Mouse (Mus musculus): ENCODE data around the gene Wdr31. TPM values are rescaled to one million over a fixed set of nuclear protein-coding genes. Genes with fewer than 3 reads are reported as not detected.

Wdr31 gene
- polyA plus RNA-seq, 1 experiment = 1.0 TPM

DNA sequence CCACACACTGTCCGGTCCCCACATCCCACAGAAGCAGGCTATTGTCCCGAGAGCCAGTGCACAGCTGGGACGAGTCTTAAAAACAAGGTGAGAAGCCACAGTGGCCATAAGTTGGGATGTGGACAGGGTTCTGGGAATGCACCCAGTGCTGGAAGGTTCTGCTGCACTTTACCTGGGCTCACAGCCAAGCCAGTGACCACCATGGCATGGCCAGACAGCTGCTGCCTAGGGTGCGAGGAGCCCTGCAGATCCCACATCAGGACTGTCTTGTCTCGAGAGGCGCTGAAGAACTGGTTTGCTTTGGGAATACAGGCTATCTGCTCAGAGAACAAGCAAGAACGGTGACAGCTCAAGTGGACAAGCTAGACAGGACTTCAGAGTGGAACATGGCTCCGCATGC, 10.3 kb downstream of the Wdr31 start:
- no peak for TF ChIP-seq CTCF (IDR thresholded peaks at IDR 0.05; ENCODE audit: control insufficient read depth, insufficient read depth, low read length)
- TF ChIP-seq POLR2A (IDR thresholded peaks at IDR 0.05; ENCODE audit: borderline replicate concordance, control insufficient read depth, low read depth, low read length) = no peak
- no peak overlapping the region for H3K4me3 ChIP-seq (replicated peaks; ENCODE audit: control insufficient read depth, low read depth, low read length)
- no peaks in the 10 kb centered on the region for H3K4me1 ChIP-seq (ENCODE audit: control insufficient read depth, insufficient read depth, low read length)
- 84% methylated on average over 8 of the region's 8 CpGs for WGBS
- no peak overlapping the region for H3K27ac ChIP-seq (ENCODE audit: control insufficient read depth, insufficient read depth, low read depth, low read length, poor library complexity)

DNA sequence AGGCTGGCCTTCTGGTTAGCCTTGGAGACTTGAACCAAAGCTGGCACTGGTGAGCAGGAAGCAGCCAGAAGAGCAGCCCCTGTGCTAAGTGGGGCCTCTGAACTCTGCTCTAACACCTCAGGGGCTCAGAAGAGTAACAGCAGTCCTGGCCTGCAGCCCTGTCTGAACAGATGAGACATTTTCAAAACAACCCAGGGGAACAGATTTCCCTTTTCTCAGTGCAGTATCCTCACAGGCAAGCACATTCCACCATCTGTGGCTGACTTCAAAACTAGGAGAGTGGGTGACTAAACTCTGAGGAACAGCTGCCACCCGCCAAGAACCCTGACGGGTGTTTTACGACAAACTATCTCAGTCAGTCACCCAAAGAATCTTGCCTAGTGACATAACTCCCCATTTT, 11.6 kb downstream of the Wdr31 start:
- TF ChIP-seq POLR2A (IDR thresholded peaks at IDR 0.05; ENCODE audit: borderline replicate concordance, control insufficient read depth, low read depth, low read length) = no peak
- no peak for TF ChIP-seq CTCF (IDR thresholded peaks at IDR 0.05; ENCODE audit: control insufficient read depth, insufficient read depth, low read length)
- Histone ChIP-seq H3K27ac (ENCODE audit: control insufficient read depth, insufficient read depth, low read depth, low read length, poor library complexity) (no peak overlapping the region), H3K4me1 (ENCODE audit: control insufficient read depth, insufficient read depth, low read length) (no peaks in the 10 kb centered on the region), H3K4me3 (replicated peaks; ENCODE audit: control insufficient read depth, low read depth, low read length) (no peak overlapping the region)
- WGBS = 92% methylated on average over 3 of the region's 3 CpGs

DNA sequence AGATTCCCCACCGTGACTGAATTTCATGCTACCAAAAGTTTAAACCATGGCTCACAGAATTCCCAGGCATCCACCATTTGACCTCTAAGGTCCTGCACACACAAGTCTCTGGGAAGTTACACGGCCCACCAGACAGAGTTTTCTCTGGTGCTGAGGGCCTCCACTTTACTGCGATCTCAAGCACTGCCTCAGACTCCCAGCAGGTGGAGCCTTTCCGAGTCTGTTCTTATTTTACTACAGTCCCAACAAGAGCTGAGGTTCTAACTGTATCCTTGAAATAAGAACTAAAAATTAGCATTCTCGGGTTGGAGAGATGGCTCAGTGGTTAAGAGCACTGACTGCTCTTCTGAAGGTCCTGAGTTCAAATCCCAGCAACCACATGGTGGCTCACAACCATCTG, 15.7 kb downstream of the Wdr31 start:
- H3K4me1 ChIP-seq (ENCODE audit: control insufficient read depth, insufficient read depth, low read length) = no peaks in the 10 kb centered on the region
- WGBS = 45% methylated on average over 5 of the region's 5 CpGs

DNA sequence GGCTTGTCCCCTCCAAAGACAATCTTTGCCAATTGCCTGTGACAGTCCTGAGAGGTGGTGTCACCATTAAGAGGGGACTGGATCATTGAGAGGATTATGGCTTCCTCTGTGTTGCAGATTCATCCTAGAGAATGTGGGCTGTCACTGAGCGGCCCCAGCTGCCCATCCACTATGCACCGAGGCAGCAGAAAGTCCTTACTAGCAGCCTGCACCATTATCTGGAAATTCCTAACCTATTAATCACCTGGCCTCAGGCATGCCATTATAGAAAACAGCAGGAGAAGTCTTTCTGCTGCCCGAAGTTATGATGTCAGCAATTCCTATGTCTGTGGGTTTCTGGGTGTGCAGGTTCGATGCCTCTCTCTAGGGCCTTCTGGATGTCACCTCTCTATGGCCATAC, 29.7 kb downstream of the Wdr31 start:
- Histone ChIP-seq H3K4me1 (ENCODE audit: control insufficient read depth, insufficient read depth, low read length) (no peaks in the 10 kb centered on the region), H3K4me3 (replicated peaks; ENCODE audit: control insufficient read depth, low read depth, low read length) (no peak overlapping the region), H3K27ac (ENCODE audit: control insufficient read depth, insufficient read depth, low read depth, low read length, poor library complexity) (no peak overlapping the region)
- TF ChIP-seq CTCF (IDR thresholded peaks at IDR 0.05; ENCODE audit: control insufficient read depth, insufficient read depth, low read length) = no peak
- no peak for TF ChIP-seq POLR2A (IDR thresholded peaks at IDR 0.05; ENCODE audit: borderline replicate concordance, control insufficient read depth, low read depth, low read length)
- WGBS = 82% methylated on average over 4 of the region's 4 CpGs

More for the DNA sequence above, 15.7 kb downstream of the Wdr31 start:
- H3K27ac ChIP-seq (ENCODE audit: control insufficient read depth, insufficient read depth, low read depth, low read length, poor library complexity) = no peak overlapping the region
- no peak for TF ChIP-seq POLR2A (IDR thresholded peaks at IDR 0.05; ENCODE audit: borderline replicate concordance, control insufficient read depth, low read depth, low read length)
- TF ChIP-seq CTCF (IDR thresholded peaks at IDR 0.05; ENCODE audit: control insufficient read depth, insufficient read depth, low read length) = peak; percentile 53
- H3K4me3 ChIP-seq (replicated peaks; ENCODE audit: control insufficient read depth, low read depth, low read length) = no peak overlapping the region

DNA sequence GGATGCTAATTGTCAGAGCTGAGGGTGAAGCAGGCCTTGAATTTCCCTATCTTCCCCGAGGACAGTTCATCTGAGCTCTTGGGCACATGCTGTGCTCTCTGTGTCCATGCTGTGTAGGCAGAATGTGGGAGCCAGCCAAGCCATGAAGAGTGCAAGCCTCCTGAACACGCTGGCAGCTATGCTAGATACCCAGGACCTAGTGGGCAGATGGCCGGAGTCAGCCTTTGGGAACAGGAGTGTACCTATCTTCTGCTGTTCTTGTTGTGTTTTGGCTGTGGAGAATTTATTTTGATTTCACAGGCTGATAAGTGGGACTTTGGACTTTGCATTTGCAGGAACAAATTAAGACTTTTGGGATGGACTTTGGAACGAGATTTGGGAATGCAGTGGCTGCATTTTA, 30.2 kb downstream of the Wdr31 start:
- no peak overlapping the region for H3K4me3 ChIP-seq (replicated peaks; ENCODE audit: control insufficient read depth, low read depth, low read length)
- 71% methylated on average over 4 of the region's 4 CpGs for WGBS
- TF ChIP-seq CTCF (IDR thresholded peaks at IDR 0.05; ENCODE audit: control insufficient read depth, insufficient read depth, low read length) (no peak), POLR2A (IDR thresholded peaks at IDR 0.05; ENCODE audit: borderline replicate concordance, control insufficient read depth, low read depth, low read length) (no peak)
- no peaks in the 10 kb centered on the region for H3K4me1 ChIP-seq (ENCODE audit: control insufficient read depth, insufficient read depth, low read length)
- no peak overlapping the region for H3K27ac ChIP-seq (ENCODE audit: control insufficient read depth, insufficient read depth, low read depth, low read length, poor library complexity)

DNA sequence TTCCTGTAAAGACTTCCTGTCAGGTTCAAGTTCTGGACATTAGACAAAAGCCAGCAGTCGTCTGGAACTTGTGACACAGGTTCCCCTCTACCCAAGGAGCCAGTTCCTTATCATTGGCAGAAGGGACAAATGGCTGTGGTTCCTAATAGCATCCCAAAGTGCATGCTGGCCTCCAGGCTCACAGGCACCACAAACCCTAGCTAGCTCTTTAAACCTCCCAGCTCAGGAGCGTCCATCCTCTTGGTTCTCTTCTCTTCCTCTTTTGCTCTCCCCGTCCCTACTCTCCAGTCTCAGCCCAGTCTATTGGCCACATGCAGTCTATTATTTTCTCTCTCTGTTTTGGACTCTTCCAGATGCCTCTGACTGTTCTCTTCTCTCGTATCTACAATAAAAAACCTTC, 30.9 kb downstream of the Wdr31 start:
- TF ChIP-seq CTCF (IDR thresholded peaks at IDR 0.05; ENCODE audit: control insufficient read depth, insufficient read depth, low read length) (no peak), POLR2A (IDR thresholded peaks at IDR 0.05; ENCODE audit: borderline replicate concordance, control insufficient read depth, low read depth, low read length) (no peak)
- H3K27ac ChIP-seq (ENCODE audit: control insufficient read depth, insufficient read depth, low read depth, low read length, poor library complexity) = no peak overlapping the region
- H3K4me3 ChIP-seq (replicated peaks; ENCODE audit: control insufficient read depth, low read depth, low read length) = no peak overlapping the region
- WGBS = 24% methylated on average over 4 of the region's 4 CpGs
- H3K4me1 ChIP-seq (ENCODE audit: control insufficient read depth, insufficient read depth, low read length) = no peaks in the 10 kb centered on the region

DNA sequence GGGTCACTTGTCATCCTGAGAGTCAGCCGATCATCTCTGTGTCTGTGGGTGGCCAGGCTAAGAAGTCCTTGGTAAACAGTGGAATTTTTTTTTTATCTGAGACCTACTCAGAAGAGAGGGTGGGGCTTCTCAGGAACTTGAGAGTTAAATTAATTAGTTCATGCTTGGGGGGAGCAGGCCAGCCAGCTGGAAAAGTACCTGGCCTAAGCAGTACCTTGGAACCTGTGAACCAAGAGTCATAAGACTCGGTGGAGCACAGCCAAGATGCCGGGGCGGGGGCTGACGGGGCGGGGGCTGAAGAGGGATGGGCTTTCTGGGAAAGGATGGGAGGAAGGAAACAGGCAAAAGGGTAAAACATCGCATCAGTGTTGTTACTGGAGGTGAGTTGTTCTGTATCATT, 32.8 kb downstream of the Wdr31 start:
- no peak overlapping the region for H3K4me3 ChIP-seq (replicated peaks; ENCODE audit: control insufficient read depth, low read depth, low read length)
- no peak overlapping the region for H3K27ac ChIP-seq (ENCODE audit: control insufficient read depth, insufficient read depth, low read depth, low read length, poor library complexity)
- no peak for TF ChIP-seq CTCF (IDR thresholded peaks at IDR 0.05; ENCODE audit: control insufficient read depth, insufficient read depth, low read length)
- no peak for TF ChIP-seq POLR2A (IDR thresholded peaks at IDR 0.05; ENCODE audit: borderline replicate concordance, control insufficient read depth, low read depth, low read length)
- H3K4me1 ChIP-seq (ENCODE audit: control insufficient read depth, insufficient read depth, low read length) = no peaks in the 10 kb centered on the region
- WGBS = 82% methylated on average over 7 of the region's 7 CpGs

DNA sequence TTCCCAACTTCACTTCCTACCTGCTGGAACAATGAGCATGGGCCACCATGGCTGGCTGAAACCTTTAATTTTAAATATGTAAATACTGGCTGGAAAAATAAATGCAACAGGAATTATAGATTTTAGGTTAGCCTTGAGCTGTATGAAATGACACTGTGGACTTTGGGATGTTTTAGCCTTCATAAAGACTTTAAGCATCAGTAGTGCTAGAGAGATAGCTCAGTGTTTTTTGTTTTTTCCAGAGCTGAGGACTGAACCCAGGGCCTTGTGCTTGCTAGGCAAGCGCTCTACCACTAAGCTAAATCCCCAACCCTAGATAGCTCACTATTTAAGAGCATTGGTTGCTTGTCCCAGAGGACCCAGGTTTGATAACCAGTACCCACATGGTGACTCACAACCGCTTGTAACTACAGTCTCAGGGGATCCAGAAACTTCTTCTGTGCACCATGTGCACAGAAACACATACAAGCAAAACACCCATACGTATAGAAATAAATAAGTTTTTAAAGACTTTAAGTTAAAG, 33.4 kb downstream of the Wdr31 start:
- WGBS = 78% methylated on average over 3 of the region's 3 CpGs
- TF ChIP-seq CTCF (IDR thresholded peaks at IDR 0.05; ENCODE audit: control insufficient read depth, insufficient read depth, low read length) (no peak), POLR2A (IDR thresholded peaks at IDR 0.05; ENCODE audit: borderline replicate concordance, control insufficient read depth, low read depth, low read length) (no peak)
- no peak overlapping the region for H3K27ac ChIP-seq (ENCODE audit: control insufficient read depth, insufficient read depth, low read depth, low read length, poor library complexity)

DNA sequence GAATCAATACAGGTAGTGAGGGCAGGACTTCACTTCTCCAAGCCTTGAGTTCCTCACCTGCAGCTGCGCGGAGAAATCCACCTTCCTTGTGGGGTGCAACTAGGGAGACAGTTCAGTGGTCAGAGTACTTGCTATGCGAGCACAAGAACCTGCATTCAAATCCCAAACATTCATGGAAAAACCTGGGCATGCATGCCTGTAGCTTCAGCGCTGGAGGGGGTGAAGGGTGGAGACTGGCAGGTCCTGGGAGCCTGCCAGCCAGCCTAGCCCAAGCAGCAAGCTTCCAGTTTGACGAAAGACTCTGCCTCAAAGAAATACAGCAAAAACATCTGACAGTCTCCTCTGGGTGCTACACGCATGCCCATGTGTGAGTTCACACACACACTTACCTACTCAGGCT, 35.6 kb downstream of the Wdr31 start, which contains the start of gene Rnf183:
TSS of gene Rnf183 (minus strand) at position 172 of the 400 bp plus-strand sequence.
- Histone ChIP-seq H3K4me1 (ENCODE audit: control insufficient read depth, insufficient read depth, low read length) (no peaks in the 10 kb centered on the region), H3K4me3 (replicated peaks; ENCODE audit: control insufficient read depth, low read depth, low read length) (no peak within 1 kb of the TSS), H3K27ac (ENCODE audit: control insufficient read depth, insufficient read depth, low read depth, low read length, poor library complexity) (no peak within 1 kb of the TSS)
- TF ChIP-seq CTCF (IDR thresholded peaks at IDR 0.05; ENCODE audit: control insufficient read depth, insufficient read depth, low read length) = no peak
- TF ChIP-seq POLR2A (IDR thresholded peaks at IDR 0.05; ENCODE audit: borderline replicate concordance, control insufficient read depth, low read depth, low read length) = no peak
- WGBS = 82% methylated on average over 6 of the region's 6 CpGs

More for the DNA sequence above, 33.4 kb downstream of the Wdr31 start:
- no peaks in the 10 kb centered on the region for H3K4me1 ChIP-seq (ENCODE audit: control insufficient read depth, insufficient read depth, low read length)
- no peak overlapping the region for H3K4me3 ChIP-seq (replicated peaks; ENCODE audit: control insufficient read depth, low read depth, low read length)
